Mouse (Mus musculus) E14TG2a.4 (cell line): ENCODE results near the gene Angpt4.

Source experiments
- H3K27me3 ChIP-seq: 2 replicates; pipeline ENCODE4 v1.6.1; 2014; ENCODE audit warnings: low read length, control low read depth; ENCODE audit not compliant: insufficient read depth
- H3K36me3 ChIP-seq: 2 replicates; pipeline ENCODE4 v1.6.1; 2014; ENCODE audit warnings: low read length, control low read depth; ENCODE audit not compliant: insufficient read depth
- H3K4me1 ChIP-seq: replicated peaks from 2 replicates; pipeline ENCODE4 v1.6.1; 2014; ENCODE audit warnings: low read depth, low read length, control low read depth
- H3K4me3 ChIP-seq: replicated peaks from 2 replicates; pipeline ENCODE4 v1.5.1; 2014; ENCODE audit warnings: mild to moderate bottlenecking, low read length
- H3K9me3 ChIP-seq: 2 replicates; pipeline ENCODE4 v1.6.1; 2014; ENCODE audit warnings: low read length, control low read depth
- CTCF ChIP-seq: conservative IDR thresholded peaks from 2 replicates; pipeline ENCODE4 v1.5.1; 2014; ENCODE audit warnings: low read length
- NANOG ChIP-seq: IDR thresholded peaks from 2 replicates; pipeline ENCODE4 v1.6.1; 2014; ENCODE audit warnings: borderline replicate concordance, low read length, mixed read lengths
- POU5F1 ChIP-seq: IDR thresholded peaks from 2 replicates; pipeline ENCODE4 v1.6.1; 2014; ENCODE audit warnings: low read length, borderline replicate concordance

The Angpt4 gene

GRCm38 (mm10) chr2:151891031-151891430 lies 20.0 kb upstream of the Angpt4 start:
- no peaks in the 10 kb centered on the region for H3K36me3 ChIP-seq
- TF ChIP-seq POU5F1 (no peak), CTCF (no peak), NANOG (no peak)
- H3K27me3 ChIP-seq = peaks cover 10% of the 10 kb centered on the region
- no peaks in the 10 kb centered on the region for H3K4me1 ChIP-seq
- H3K4me3 ChIP-seq = no peak overlapping the region
- no peaks in the 10 kb centered on the region for H3K9me3 ChIP-seq

- peaks cover 13% of the 10 kb centered on the region for H3K27me3 ChIP-seq
- H3K4me1 ChIP-seq = no peaks in the 10 kb centered on the region
- no peaks in the 10 kb centered on the region for H3K9me3 ChIP-seq
- TF ChIP-seq CTCF (no peak), NANOG (no peak), POU5F1 (no peak)
- H3K4me3 ChIP-seq = no peak overlapping the region
- no peaks in the 10 kb centered on the region for H3K36me3 ChIP-seq
These were observed 17.8 kb upstream of the Angpt4 start for GRCm38 (mm10) chr2:151893122-151893774.

GRCm38 (mm10) chr2:151894209-151894980 lies 16.6 kb upstream of the Angpt4 start:
- no peaks in the 10 kb centered on the region for H3K9me3 ChIP-seq
- H3K36me3 ChIP-seq = no peaks in the 10 kb centered on the region
- peaks cover 20% of the 10 kb centered on the region for H3K27me3 ChIP-seq
- TF ChIP-seq CTCF (no peak), NANOG (no peak), POU5F1 (no peak)
- H3K4me3 ChIP-seq = no peak overlapping the region
- no peaks in the 10 kb centered on the region for H3K4me1 ChIP-seq

- no peaks in the 10 kb centered on the region for H3K36me3 ChIP-seq
- H3K27me3 ChIP-seq = peaks cover 22% of the 10 kb centered on the region
- no peak overlapping the region for H3K4me3 ChIP-seq
- H3K4me1 ChIP-seq = no peaks in the 10 kb centered on the region
- TF ChIP-seq CTCF (no peak), POU5F1 (no peak), NANOG (no peak)
- no peaks in the 10 kb centered on the region for H3K9me3 ChIP-seq
These were observed 15.1 kb upstream of the Angpt4 start for GRCm38 (mm10) chr2:151895911-151896310.

GRCm38 (mm10) chr2:151898106-151898505 lies 12.9 kb upstream of the Angpt4 start:
- H3K27me3 ChIP-seq = peaks cover 17% of the 10 kb centered on the region
- no peak overlapping the region for H3K4me3 ChIP-seq
- TF ChIP-seq CTCF (no peak), POU5F1 (no peak)
- no peaks in the 10 kb centered on the region for H3K9me3 ChIP-seq
- no peaks in the 10 kb centered on the region for H3K36me3 ChIP-seq
- H3K4me1 ChIP-seq = peaks cover 1% of the 10 kb centered on the region; the same call in 1 of the 2 replicates

- TF ChIP-seq CTCF (no peak), NANOG (no peak), POU5F1 (no peak)
- Histone ChIP-seq H3K9me3 (no peaks in the 10 kb centered on the region), H3K4me3 (no peak overlapping the region), H3K4me1 (peaks cover 12% of the 10 kb centered on the region), H3K36me3 (no peaks in the 10 kb centered on the region), H3K27me3 (peaks cover 12% of the 10 kb centered on the region)
These were observed 10.2 kb upstream of the Angpt4 start for GRCm38 (mm10) chr2:151900845-151901244.

- Histone ChIP-seq H3K4me3 (no peak overlapping the region), H3K27me3 (peaks cover 9% of the 10 kb centered on the region), H3K9me3 (no peaks in the 10 kb centered on the region), H3K36me3 (no peaks in the 10 kb centered on the region), H3K4me1 (peaks cover 12% of the 10 kb centered on the region)
- TF ChIP-seq NANOG = no peak
- no peak for TF ChIP-seq CTCF
- TF ChIP-seq POU5F1 = no peak
These were observed 7.7 kb upstream of the Angpt4 start for GRCm38 (mm10) chr2:151903267-151903666.

- no peaks in the 10 kb centered on the region for H3K9me3 ChIP-seq
- peaks cover 12% of the 10 kb centered on the region for H3K4me1 ChIP-seq
- H3K4me3 ChIP-seq = no peak overlapping the region
- H3K27me3 ChIP-seq = peaks cover 8% of the 10 kb centered on the region
- TF ChIP-seq NANOG (no peak), CTCF (no peak), POU5F1 (no peak)
- no peaks in the 10 kb centered on the region for H3K36me3 ChIP-seq
These were observed 7.1 kb upstream of the Angpt4 start for GRCm38 (mm10) chr2:151903933-151904332.

GRCm38 (mm10) chr2:151904636-151905035 lies 6.4 kb upstream of the Angpt4 start:
- H3K4me3 ChIP-seq = no peak overlapping the region
- H3K9me3 ChIP-seq = no peaks in the 10 kb centered on the region
- TF ChIP-seq CTCF = no peak
- TF ChIP-seq POU5F1 = no peak
- no peak for TF ChIP-seq NANOG
- H3K4me1 ChIP-seq = peaks cover 12% of the 10 kb centered on the region
- peaks cover 12% of the 10 kb centered on the region for H3K27me3 ChIP-seq
- H3K36me3 ChIP-seq = no peaks in the 10 kb centered on the region
